Mouse (Mus musculus): ENCODE measurements around the gene Ccr5.

- TF ChIP-seq TAL1 (IDR thresholded peaks at IDR 0.05; ENCODE audit: low read length) (no peak), GATA1 (IDR thresholded peaks at IDR 0.05; ENCODE audit: low read length) (no peak)
These were observed 21.0 kb upstream of the Ccr5 start for GRCm38 (mm10) chr9:124100357-124100756.
